Mouse (Mus musculus) brain, embryonic 14.5 days (tissue): Measurements from ENCODE around the gene Sergef. TPM values are rescaled to one million over a fixed set of nuclear protein-coding genes. Genes with fewer than 3 reads are reported as not detected.

Experiments
- DNase-seq: peaks from one replicate; pipeline ENCODE4 v3.0.0-alpha.2; 2011; ENCODE audit warnings: low read depth
- CTCF ChIP-seq: fragments of 200-500 bp; IDR thresholded peaks from 2 replicates; pipeline ENCODE4 v1.5.1; 2012; ENCODE audit warnings: inconsistent platforms, mild to moderate bottlenecking, moderate library complexity, borderline replicate concordance; ENCODE audit not compliant: insufficient read depth, insufficient read length; ENCODE audit errors: extremely low read depth
- POLR2A ChIP-seq: fragments of 200-500 bp; IDR thresholded peaks from 2 replicates; pipeline ENCODE4 v1.6.1; 2012; ENCODE audit warnings: mild to moderate bottlenecking, inconsistent platforms, borderline replicate concordance; ENCODE audit not compliant: poor library complexity, insufficient read depth, insufficient read length, severe bottlenecking; ENCODE audit errors: extremely low read depth
- polyA plus RNA-seq: library from polyadenylated mRNA; depleted of rRNA; stranded (reverse); fragments of >200 nt; gene quantifications from 2 replicates; pipeline ENCODE4 v1.2.3, GENCODE M21; 2012

Sergef gene
- polyA plus RNA-seq, 1 experiment = 32.8 TPM

DNA sequence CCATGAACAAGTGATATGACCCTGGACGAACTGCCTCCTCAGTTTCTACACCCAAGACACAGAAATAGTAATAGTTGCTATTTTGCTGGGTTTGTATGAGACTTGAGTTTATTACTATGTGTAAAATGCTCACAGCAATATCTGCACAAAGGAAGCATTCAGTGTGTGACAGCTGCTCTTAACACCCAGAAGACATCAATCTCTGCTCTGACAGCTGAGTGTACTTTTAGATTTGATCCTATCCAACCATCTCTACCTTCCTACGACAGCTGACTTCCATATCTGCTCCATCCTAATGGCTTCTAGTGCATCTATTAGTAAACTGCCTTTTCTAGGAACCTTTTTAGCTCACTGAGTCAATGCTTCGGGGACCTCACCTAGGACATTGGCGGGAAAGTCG lies 110.3 kb downstream of the Sergef start:
- no peak for TF ChIP-seq POLR2A
- TF ChIP-seq CTCF = no peak
- DNase-seq = no peak

DNA sequence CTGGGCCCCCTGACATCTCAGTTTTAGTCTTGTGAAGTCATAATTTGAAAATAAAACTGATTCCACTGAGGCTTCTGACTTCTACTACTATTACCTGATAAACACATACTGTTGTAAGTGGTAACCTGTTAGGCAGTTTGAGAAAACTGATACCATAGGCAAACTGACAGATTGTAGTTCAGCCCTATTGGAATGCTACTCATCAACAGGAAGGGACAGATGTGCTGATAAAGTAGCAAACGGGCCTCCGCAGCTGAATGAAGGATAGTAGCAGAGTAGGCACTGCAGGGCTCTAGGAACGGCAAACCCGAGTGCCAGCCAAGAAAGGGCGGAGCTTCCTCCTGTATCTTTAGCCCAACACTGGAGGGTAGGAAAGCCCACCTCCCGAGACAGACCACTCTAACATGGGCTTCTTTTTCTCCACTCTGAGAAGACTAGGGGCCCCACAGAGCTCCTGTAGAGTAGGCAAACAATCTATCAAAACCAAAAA lies 112.9 kb downstream of the Sergef start:
- no peak for TF ChIP-seq CTCF
- no peak for TF ChIP-seq POLR2A
- no peak for DNase-seq

DNA sequence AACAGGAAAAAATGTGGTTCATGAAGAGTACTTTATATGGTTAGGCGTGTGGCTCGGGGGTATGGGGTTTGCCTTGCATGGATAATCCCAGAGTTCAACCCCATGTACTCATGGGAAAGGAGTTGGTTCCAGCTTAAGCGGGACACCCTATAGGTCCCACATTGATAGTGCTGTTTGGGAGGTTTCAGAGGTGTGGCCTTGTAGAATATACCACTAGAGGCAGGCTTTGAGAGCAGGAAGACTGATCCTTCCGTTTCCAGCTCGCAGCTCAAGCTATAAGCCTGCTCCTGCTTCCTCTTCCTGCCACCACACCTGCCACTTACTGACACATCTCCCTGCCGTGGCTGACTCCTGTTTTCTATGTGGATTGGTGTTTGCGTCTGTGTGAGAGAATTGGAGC lies 116.4 kb downstream of the Sergef start:
- DNase-seq = no peak
- TF ChIP-seq POLR2A = no peak
- no peak for TF ChIP-seq CTCF

DNA sequence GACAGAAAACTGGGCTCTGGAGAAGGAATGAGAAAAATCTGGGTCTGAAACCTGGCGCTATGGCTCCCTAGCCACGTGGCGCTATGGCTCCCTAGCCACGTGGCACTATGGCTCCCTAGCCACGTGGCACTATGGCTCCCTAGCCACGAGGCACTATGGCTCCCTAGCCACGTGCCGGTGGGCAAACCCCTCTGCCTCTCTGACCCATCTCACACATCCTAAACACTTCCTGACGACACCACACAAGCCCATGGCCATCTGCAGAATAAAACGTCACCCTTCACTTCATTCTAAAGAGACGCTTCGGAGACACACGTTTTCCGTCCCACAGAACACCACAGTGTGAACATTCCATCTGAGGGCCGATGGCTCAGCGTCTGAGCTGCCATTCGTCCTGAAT lies 117.8 kb downstream of the Sergef start:
- TF ChIP-seq POLR2A (no peak), CTCF (no peak)
- no peak for DNase-seq

DNA sequence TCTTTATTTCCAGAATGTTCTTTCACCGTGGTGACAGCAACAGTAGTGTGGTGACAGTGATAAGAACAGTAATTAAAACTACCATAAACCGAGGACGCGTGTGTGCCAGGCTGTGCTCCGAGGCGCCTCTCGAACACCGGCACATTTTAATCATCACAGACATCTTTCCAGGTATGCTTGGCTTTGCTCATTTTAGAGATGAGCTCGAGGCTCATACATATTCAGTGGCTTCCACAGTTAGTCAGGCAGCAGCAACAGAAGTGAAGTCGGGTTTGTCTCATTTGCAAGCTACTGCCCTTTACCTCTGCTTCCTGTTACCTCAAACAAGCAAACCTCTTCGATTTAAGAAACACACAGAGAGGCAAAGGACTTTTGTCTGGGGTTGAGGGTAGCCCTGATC lies 120.5 kb downstream of the Sergef start:
- TF ChIP-seq CTCF = no peak
- TF ChIP-seq POLR2A = no peak
- DNase-seq = peak; percentile 40

DNA sequence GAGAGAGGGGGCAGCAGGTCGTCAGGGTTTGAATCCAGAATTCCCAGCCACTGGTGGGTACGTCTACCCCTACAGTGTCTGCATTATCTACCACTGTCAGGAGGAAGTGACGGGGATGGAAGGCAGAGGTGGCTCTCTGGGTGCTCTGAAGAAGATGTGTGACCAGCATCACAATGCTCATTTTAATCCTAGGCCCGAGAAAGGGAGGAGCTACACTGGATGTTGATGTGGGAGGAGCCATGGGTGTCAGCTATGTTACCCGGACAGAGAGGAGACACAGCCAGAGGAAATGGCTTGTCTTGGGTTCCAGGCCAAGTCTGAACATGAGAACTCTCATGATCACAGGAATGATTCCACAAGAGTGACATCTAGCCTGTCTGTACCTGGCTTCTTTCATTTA lies 122.4 kb downstream of the Sergef start:
- DNase-seq = no peak
- TF ChIP-seq POLR2A = no peak
- TF ChIP-seq CTCF = no peak

DNA sequence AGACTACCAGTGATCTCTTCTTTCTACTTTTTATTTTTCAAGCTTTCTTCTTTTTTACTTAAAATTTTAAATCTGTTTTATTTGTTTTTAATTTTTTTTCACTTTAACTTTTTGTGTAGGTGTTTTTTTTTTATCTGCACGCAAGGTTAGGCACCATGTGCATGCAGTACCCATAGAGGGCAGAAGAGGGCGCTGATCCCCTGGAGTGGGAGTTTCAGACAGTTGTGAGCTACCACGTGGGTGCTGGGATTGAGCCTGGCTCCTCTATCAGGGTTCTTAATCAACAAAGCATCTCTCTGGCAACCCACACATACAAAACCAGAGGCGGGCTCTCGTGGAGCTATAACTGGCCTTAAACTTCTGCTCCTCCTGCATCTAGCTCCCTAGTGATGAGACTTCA lies 123.6 kb downstream of the Sergef start:
- peak; percentile 48; the same call in 1 of the 2 replicates for TF ChIP-seq CTCF
- TF ChIP-seq POLR2A = no peak
- no peak for DNase-seq

DNA sequence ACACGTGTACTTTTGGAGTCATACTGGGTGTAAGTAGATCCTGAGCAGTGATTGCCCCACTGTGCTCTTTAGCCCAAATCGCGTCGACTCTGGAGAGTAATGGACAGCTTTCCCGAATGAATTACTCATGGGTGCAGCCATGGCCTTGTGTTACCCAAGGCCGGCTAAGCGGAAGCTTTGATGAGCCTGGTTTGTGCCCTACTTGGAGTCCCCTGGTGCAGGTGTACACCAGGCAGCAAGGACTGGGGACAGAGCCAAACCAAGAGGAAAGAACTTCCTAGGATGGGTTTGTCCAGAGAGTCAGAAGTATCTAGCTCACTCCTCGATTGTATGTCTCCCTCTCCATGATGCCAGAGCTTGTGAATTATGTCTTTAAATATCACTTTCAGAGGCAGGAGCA lies 124.6 kb downstream of the Sergef start:
- no peak for DNase-seq
- TF ChIP-seq CTCF = no peak
- TF ChIP-seq POLR2A = no peak

DNA sequence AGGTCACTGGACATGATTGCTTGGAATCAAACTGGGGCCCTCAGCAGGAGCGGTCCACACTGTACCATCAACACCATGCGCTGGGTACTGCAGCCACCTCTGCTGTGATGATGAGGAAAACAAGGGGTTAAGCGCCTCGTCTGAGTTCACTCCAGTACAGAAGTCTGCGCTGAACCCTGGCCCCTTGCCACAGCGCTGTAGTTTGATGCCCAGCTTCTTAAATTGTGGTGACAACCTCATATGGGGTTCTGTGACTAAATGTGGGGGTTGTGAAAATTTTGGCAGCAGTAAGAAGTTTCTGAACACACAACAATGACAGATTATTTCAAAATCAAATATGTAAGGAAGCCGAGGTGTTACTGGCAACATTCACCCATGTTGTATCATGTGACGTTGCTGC lies 126.0 kb downstream of the Sergef start:
- peak; percentile 81 for DNase-seq
- TF ChIP-seq POLR2A = no peak
- no peak for TF ChIP-seq CTCF

DNA sequence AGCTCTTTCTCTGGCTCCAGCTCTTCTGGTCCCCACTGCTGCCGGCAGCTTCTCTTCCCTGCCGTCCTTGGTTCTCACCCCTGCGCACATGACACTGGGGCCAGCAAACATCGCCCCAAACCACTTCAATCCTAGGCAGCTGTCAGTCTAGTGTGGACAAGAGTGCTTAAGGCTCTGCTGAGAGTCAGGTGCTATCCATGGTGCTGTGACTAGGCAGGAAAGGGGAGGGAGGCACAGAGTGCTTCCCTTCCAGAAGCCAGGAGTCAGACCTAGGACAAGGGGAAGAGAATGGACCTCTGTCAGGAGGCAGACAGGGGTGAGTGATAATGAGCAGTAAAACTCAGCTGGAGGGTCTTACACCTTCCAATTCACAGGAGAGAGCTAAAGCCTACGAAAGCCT lies 126.8 kb downstream of the Sergef start:
- no peak for DNase-seq
- TF ChIP-seq CTCF (no peak), POLR2A (no peak)

DNA sequence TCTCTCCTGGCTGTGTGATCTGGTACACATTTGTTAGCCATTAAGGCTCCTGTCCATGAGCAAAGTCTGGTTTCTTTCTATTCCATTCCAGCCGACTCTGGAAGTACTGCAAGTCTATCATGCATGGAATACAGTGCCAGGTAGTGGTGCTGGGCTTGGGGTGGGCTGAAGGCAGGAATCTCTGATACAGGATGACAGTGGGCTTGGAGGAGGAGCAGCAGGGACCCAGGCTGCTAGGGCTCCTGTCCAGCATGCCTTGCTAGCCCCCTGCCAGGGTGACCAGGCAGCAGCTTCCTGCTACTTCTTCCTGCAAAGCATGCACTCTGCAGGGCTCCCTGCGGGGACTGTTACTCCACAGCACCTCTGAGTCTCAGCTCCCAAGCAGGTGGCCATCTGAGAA lies 128.8 kb downstream of the Sergef start:
- DNase-seq = no peak
- no peak for TF ChIP-seq POLR2A
- no peak for TF ChIP-seq CTCF

DNA sequence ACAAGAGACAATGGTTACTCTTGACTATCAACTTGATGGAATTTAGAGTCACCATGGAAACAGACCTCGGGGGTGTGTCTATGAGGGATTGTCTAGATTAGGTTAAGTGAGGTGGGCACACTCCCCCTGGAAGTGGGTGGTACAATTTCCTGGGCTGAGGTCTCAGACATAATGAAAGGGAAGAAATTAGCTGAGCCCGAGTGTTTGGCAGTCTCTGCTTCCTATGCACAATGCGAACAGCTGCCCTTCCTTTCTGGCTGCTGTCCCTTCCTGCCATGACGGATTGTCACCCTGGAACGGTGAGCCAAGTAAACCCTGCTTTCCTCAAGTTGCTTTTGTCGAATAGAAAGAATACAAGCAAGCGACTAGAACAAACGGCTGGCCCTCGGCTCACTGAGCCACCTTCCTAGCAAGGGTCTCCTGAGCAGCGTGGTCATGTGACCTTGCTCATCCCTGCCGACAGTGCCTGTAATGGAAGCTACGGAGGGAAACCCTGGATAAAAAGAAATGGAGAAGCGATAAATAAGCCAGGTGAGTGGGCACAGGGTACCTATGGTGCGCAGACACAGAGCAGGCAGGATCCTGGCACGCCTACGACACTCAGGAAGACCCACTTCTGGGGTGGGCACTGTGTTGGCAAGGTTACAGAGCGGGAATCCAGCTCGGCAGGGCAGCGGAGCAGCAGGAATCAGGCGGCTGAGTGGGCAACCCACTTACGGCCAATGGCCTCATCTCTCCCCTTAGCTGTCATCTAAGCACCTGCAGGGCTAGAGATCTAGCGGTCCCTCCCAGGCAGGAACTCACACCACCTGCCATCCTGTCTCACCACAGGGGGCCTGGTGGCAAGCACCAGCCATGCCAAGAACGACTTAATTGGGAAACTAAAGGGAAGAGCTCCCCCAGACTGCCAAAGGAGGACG lies 130.0 kb downstream of the Sergef start:
- DNase-seq = peak; percentile 96
- TF ChIP-seq CTCF (no peak), POLR2A (no peak)
